Mouse (Mus musculus) midbrain, embryonic 14.5 days (tissue): ENCODE measurements around the gene Tpcn2. TPM values are rescaled to one million over a fixed set of nuclear protein-coding genes. Genes with fewer than 3 reads are reported as not detected.

Source experiments
- ATAC-seq: fragments of 200-750 bp; cut with Nextera tagmentation; 2 replicates; pipeline ENCODE4 v1.8.0; 2017; ENCODE audit warnings: moderate number of reproducible peaks, moderate library complexity; ENCODE audit not compliant: low FRiP score, low TSS enrichment
- DNase-seq: peaks from one replicate; pipeline ENCODE4 v3.0.0-alpha.2; 2015
- H3K27ac ChIP-seq: fragments of 300-500 bp; sonication (generic); replicated peaks from 2 replicates; pipeline ENCODE4 v1.5.1; 2014; ENCODE audit warnings: mild to moderate bottlenecking, low read depth, low read length, moderate library complexity
- H3K27me3 ChIP-seq: fragments of 300-500 bp; sonication (generic); 2 replicates; pipeline ENCODE4 v1.6.1; 2014; ENCODE audit warnings: low read length, control low read depth, mixed read lengths; ENCODE audit not compliant: control insufficient read depth, insufficient read depth
- H3K36me3 ChIP-seq: fragments of 300-500 bp; sonication (generic); 2 replicates; pipeline ENCODE4 v1.6.1; 2014; ENCODE audit warnings: low read length, control low read depth; ENCODE audit not compliant: control insufficient read depth, insufficient read depth
- H3K4me1 ChIP-seq: fragments of 300-500 bp; sonication (generic); 2 replicates; pipeline ENCODE4 v1.6.1; 2014; ENCODE audit warnings: mild to moderate bottlenecking, antibody characterized with exemption, low read length, control low read depth; ENCODE audit not compliant: control insufficient read depth, insufficient read depth
- H3K4me2 ChIP-seq: fragments of 300-500 bp; sonication (generic); 2 replicates; pipeline ENCODE4 v1.6.1; 2014; ENCODE audit warnings: mild to moderate bottlenecking, low read length, moderate library complexity
- H3K4me3 ChIP-seq: fragments of 300-500 bp; sonication (generic); replicated peaks from 2 replicates; pipeline ENCODE4 v1.5.1; 2014; ENCODE audit warnings: low read depth, low read length
- H3K9ac ChIP-seq: fragments of 300-500 bp; sonication (generic); replicated peaks from 2 replicates; pipeline ENCODE4 v1.6.1; 2014; ENCODE audit warnings: mild to moderate bottlenecking, low read length, moderate library complexity
- H3K9me3 ChIP-seq: fragments of 300-500 bp; sonication (generic); 2 replicates; pipeline ENCODE4 v1.6.1; 2016; ENCODE audit warnings: low read length, control low read depth, mixed read lengths; ENCODE audit not compliant: control insufficient read depth
- WGBS: fragments of 180-500 bp; shearing (Covaris S2); extraction: QIAGEN DNeasy Blood & Tissue Kit; methylation state at CpG from one replicate; pipeline ENCODE4 v1.1.7; 2014; 5-methylcytosine and 5-hydroxymethylcytosine counted together
- polyA plus RNA-seq: library from polyadenylated mRNA; unstranded; fragments of >200 nt; fragmentation: Nextera tagmentation; extraction: Ambion mirVana; gene quantifications from 2 replicates; pipeline ENCODE4 v1.2.1, GENCODE M21; 2014

The Tpcn2 gene
- polyA plus RNA-seq, result 0.70 and 1.4 TPM in 2 replicates

DNA sequence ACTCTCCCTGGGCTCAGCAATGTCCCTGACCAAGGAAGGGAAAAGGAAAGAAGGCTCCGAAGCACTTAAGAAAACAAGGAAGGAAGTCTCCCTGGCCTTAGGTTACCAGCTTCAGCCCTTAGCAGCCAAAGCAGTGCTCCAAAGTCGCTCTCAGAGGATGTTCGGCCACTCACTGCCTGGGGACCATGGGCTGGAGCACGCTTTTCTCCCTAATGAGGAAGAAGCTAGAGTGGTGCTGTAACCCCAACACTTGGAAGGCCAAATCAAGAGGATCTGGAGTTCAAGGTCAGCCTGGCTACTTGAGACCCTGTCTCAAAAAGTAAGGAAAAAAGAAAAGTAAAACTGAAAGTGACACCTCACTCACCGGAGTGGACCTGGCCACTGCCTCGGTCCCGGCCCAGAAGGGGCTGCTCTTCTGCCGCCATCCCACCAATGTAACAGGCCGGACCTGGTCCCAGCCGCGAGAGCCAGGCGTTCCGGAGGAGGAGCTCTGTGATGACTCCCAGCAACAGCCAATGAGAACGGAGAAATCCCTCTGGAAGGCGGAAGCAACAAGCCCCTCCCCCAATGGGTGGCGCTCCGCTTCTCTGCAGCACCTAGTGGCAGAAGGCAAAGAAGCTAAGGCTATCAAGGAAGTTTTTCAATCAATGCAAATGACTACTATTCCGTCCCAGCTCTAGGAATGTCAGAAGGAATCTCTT, at the start of gene Tpcn2:
Gene Tpcn2 (minus strand): TSS at position 525 of the 701 bp plus-strand sequence.
- no peaks in the 10 kb centered on the region for H3K9me3 ChIP-seq
- ATAC-seq, result peak; percentile 88
- no peak within 1 kb of the TSS for H3K27ac ChIP-seq
- H3K4me3 ChIP-seq, result peak within 1 kb of the TSS; percentile 39
- peak within 1 kb of the TSS; percentile 56 for H3K4me2 ChIP-seq
- peak; percentile 95 for DNase-seq
- 5% methylated on average over 18 of the region's 18 CpGs for WGBS
- H3K4me1 ChIP-seq, result 0 out of 2 replicates have a peak, but pooled peaks cover 2% of the 10 kb centered on the region
- peak within 1 kb of the TSS; percentile 44; the same call in 1 of the 2 replicates for H3K9ac ChIP-seq
- H3K27me3 ChIP-seq, result no peaks in the 10 kb centered on the region
- 0 out of 2 replicates have a peak, but pooled peaks cover 3% of the 10 kb centered on the region for H3K36me3 ChIP-seq

DNA sequence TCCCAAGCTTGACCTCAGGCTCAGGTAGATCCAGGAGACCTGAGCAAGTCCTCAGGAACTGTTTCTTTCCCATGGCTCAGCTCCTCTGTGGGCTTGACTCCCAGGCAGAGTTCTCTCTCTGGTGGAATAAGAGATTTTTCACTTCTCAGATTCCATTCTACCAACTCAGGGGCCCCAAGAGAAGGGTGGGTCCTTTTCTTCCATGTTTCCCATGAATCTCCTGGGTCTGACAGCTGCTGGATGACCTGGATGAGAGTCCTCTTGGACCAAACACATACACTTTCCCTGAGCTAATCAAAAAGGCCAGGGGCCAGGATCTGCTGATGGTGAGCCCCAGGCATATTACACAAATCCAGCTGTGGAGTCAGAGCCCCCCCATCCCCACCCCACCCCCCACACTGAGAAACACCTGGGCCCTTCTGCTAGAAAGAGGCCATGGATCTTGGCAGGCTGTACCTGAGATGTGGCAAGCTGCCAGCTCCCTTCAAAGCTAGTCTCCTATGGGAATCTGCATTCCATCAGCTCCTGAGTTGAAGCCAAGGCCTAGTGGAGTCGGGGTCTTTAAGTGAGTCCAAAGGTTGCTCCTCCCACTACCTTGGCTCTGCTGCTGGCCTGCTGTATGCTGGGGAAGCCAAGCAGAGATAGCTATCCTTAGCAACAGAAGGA, 48.7 kb upstream of the Tpcn2 start:
- Histone ChIP-seq H3K27ac (no peak overlapping the region), H3K9ac (no peak overlapping the region), H3K36me3 (no peaks in the 10 kb centered on the region), H3K4me2 (no peak overlapping the region), H3K4me1 (no peaks in the 10 kb centered on the region), H3K9me3 (no peaks in the 10 kb centered on the region), H3K27me3 (no peaks in the 10 kb centered on the region), H3K4me3 (no peak overlapping the region)
- peak; percentile 21 for DNase-seq
- WGBS, result 54% methylated on average over 1 of the region's 1 CpGs
- ATAC-seq, result no peak

DNA sequence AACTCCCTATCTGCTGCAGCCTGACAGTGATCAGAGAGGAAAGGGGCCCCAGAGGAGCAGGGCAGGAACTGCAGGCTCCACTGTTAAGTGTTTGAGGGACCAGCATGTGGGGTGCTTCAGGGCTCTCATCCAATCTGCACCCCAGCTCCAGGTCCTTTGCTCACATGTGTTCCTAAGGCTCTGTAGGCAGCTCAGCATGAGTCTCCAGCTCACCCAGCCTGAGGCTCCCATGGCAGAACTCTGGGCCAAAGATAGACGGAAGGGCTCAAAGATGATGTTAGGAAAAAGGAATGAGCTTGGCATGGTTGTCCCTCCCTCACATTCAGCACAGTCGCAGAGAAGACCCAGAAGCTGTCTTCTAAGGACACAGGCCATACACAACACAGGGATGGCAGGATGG, 46.8 kb upstream of the Tpcn2 start:
- H3K9ac ChIP-seq, result no peak overlapping the region
- no peak for ATAC-seq
- WGBS, result 92% methylated on average over 2 of the region's 2 CpGs
- H3K4me2 ChIP-seq, result no peak overlapping the region
- H3K36me3 ChIP-seq, result no peaks in the 10 kb centered on the region
- H3K27me3 ChIP-seq, result no peaks in the 10 kb centered on the region
- H3K4me1 ChIP-seq, result no peaks in the 10 kb centered on the region
- no peak overlapping the region for H3K4me3 ChIP-seq
- H3K27ac ChIP-seq, result no peak overlapping the region
- no peak for DNase-seq
- no peaks in the 10 kb centered on the region for H3K9me3 ChIP-seq

DNA sequence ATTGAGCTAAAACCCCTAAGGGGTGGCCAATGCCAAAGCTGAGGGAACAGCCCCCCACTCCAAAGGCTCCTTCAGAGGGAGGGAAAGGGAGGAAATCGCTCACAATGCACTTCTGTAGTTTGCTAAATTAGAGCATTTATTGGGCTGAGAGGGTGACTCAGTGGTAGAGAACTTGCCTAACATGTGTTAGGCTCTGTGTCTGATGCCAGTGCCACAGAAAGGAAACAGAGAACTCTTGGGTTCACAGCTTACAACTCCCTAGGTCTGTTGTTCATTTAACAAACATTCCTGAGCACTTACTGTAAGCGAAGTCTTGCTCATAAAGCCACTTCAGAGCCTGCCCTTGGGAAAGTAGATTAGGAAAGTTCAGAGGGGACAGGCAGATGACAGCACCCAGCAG, 46.2 kb upstream of the Tpcn2 start:
- H3K4me1 ChIP-seq, result no peaks in the 10 kb centered on the region
- no peak overlapping the region for H3K4me2 ChIP-seq
- WGBS, result 85% methylated on average over 2 of the region's 2 CpGs
- DNase-seq, result no peak
- ATAC-seq, result no peak
- no peak overlapping the region for H3K9ac ChIP-seq
- H3K27me3 ChIP-seq, result no peaks in the 10 kb centered on the region
- H3K27ac ChIP-seq, result no peak overlapping the region
- H3K9me3 ChIP-seq, result no peaks in the 10 kb centered on the region
- H3K4me3 ChIP-seq, result no peak overlapping the region
- H3K36me3 ChIP-seq, result no peaks in the 10 kb centered on the region

DNA sequence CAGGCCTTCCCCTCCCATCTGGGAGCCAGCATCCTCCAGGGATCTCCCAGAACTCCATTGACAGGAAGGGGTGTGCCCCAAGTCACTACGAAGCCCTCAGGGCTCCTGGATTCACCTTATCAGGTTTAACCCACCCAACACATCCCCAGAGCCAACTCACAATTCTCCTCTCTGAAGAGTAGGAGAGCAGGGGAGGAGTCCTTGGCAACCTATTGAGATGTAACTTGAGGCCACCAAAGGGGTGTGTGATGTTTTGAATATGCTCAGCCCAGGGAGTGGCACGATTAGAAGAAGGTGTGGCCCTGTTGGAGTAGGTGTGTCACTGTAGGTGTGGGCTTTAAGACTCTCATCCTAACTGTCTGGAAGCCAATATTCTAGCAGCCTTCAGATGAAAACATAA, 41.9 kb upstream of the Tpcn2 start:
- DNase-seq (no peak), ATAC-seq (no peak)
- Histone ChIP-seq H3K36me3 (no peaks in the 10 kb centered on the region), H3K27ac (no peak overlapping the region), H3K9me3 (no peaks in the 10 kb centered on the region), H3K4me2 (no peak overlapping the region), H3K9ac (no peak overlapping the region), H3K27me3 (no peaks in the 10 kb centered on the region), H3K4me3 (no peak overlapping the region), H3K4me1 (no peaks in the 10 kb centered on the region)
- 77% methylated on average over 2 of the region's 2 CpGs for WGBS

DNA sequence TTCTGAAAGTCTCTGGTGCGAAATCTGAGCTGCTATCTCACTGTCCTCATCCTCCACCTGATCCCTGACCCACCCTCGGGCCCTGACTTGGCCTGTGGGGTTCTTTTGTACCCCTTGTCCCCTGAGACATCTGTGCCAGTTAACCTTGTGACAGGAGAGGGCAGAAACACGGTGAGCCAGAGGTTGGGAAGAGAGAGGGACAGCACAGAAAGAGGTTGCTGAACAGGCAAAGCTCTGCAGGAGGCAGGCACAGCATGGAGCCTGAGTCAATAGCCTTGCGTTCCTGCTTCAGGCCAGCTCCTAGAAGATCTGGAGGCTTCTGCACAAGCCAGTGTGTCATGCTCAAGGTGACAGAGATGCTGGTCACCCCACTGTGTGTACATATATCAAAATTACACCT, 39.8 kb upstream of the Tpcn2 start:
- ATAC-seq, result no peak
- H3K4me2 ChIP-seq, result no peak overlapping the region
- WGBS, result 30% methylated on average over 4 of the region's 4 CpGs

DNA sequence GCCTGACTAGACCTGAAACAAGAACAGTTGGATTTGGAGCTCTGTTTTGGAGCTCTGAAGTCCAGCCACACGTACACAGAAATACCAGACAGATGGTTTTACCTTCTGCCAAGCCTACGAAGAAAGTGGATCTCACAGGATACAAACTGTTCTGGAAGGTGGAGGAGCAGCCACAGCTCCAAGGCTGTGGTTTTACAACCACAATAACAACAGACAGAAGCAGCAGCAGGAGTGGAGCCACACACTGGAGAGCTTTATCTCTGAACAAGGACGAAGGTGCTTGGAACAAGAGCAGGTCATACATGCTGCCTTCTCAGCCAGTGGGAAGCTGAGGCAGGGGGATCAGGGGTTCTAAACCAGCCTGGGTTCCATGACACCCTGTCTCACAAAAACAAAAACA, 35.7 kb upstream of the Tpcn2 start:
- no peak overlapping the region for H3K4me2 ChIP-seq
- no peaks in the 10 kb centered on the region for H3K27me3 ChIP-seq
- H3K9me3 ChIP-seq, result no peaks in the 10 kb centered on the region
- DNase-seq, result no peak
- H3K36me3 ChIP-seq, result no peaks in the 10 kb centered on the region
- no peak for ATAC-seq
- no peak overlapping the region for H3K4me3 ChIP-seq
- no peak overlapping the region for H3K27ac ChIP-seq
- 77% methylated on average over 3 of the region's 3 CpGs for WGBS
- no peaks in the 10 kb centered on the region for H3K4me1 ChIP-seq
- H3K9ac ChIP-seq, result no peak overlapping the region

More for the DNA sequence above, 39.8 kb upstream of the Tpcn2 start:
- DNase-seq, result no peak
- H3K4me3 ChIP-seq, result no peak overlapping the region
- no peaks in the 10 kb centered on the region for H3K36me3 ChIP-seq
- no peaks in the 10 kb centered on the region for H3K9me3 ChIP-seq
- no peaks in the 10 kb centered on the region for H3K27me3 ChIP-seq
- H3K27ac ChIP-seq, result no peak overlapping the region
- no peaks in the 10 kb centered on the region for H3K4me1 ChIP-seq
- no peak overlapping the region for H3K9ac ChIP-seq

DNA sequence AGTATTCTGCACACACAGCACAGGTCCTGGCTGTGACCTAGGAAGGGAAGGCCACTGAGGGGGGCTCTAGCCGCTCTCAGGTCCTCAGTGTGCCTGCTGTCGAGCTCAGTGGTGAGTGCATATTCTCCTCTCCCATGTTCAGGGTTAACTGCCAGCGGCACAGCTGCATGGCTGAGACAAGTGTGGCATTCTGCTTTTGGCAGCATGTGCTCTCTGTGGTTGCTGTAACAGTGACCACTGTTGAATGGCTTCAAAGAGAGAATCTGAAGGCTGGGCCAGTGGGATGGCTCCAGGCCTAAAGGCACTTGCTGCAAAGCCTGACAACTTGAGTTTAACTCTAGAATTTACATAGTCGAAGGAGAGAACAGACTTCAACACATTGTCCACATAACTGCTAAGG, 33.7 kb upstream of the Tpcn2 start:
- Histone ChIP-seq H3K4me2 (no peak overlapping the region), H3K27ac (no peak overlapping the region), H3K27me3 (no peaks in the 10 kb centered on the region), H3K4me1 (no peaks in the 10 kb centered on the region), H3K9me3 (no peaks in the 10 kb centered on the region), H3K4me3 (no peak overlapping the region), H3K9ac (no peak overlapping the region), H3K36me3 (no peaks in the 10 kb centered on the region)
- WGBS, result 72% methylated on average over 4 of the region's 4 CpGs
- ATAC-seq, result no peak
- DNase-seq, result no peak
